Mouse (Mus musculus): ENCODE measurements around the gene Nek2. TPM values are rescaled to one million over a fixed set of nuclear protein-coding genes. Genes with fewer than 3 reads are reported as not detected.

The Nek2 gene
- polyA plus RNA-seq, 1 experiment from 2014 or later, result 18.6 TPM

DNA sequence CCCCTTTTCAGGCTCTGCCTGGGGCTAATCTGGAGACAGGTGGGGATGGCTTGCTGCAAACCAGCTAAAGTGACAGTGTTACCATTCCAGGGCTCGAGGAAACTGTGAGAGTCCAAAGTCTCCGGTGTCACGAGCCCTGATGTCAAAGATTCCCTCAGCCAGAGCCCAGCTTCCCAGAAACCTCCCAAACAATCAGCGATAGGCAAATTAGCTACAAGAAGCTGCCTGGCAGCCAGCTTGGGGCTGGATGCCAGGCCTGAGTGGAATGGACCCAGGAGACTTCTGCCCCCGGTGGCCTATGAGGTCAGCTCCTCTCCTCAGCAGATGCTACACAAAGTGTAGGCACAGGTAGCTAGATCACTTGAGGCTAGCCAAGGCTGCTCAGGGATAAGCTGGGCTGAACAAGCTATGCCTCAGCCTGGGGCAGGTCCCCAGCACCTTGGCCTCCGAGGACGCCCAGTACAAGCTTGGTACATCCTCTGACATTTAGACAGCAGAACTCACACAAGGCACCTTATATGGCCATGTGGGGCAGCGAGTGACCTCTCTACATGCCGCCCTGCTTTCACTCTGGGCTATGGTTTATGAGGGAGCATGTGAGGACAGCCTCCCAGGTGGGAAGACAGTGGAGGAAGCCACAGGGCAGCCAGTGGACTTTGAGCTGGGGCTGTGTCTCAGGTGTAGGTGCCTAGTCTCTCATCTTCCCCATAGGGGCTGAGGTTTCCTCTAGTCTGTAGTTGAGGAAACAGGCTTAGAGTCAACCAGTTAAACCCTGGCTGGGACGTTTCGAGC, 19.7 kb downstream of the Nek2 start:
- WGBS, result 86% methylated on average over 11 of the region's 11 CpGs
- H3K4me2 ChIP-seq (replicated peaks), result no peak overlapping the region

DNA sequence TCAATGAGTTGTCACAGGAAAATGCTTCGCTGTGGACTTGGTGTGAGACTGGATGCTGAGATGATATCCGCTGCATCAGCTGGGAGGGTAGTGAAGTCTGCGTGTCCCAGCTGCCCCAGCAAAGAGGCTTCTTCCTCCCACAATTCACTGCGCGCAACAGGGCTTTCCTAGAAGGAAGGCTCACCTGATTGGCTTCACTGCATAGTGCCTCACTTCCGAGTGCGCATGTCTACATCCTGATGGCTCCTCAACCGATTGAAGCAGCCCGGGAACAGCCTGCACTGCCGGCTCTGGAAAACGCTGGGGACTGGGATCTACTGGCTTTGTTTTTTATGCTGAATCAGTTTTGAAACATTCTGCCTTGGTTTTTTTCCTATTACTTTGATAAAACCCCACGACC, 21.0 kb downstream of the Nek2 start:
- Histone ChIP-seq H3K4me3 (replicated peaks) (no peak overlapping the region), H3K27ac (no peak overlapping the region), H3K27me3 (no peaks in the 10 kb centered on the region), H3K9me3 (no peaks in the 10 kb centered on the region), H3K36me3 (no peaks in the 10 kb centered on the region), H3K4me1 (replicated peaks) (peaks cover 9% of the 10 kb centered on the region), H3K4me2 (replicated peaks) (no peak overlapping the region), H3K9ac (replicated peaks) (no peak overlapping the region)
- WGBS, result 88% methylated on average over 12 of the region's 12 CpGs
- ATAC-seq, result no peak

More for the DNA sequence above, 19.7 kb downstream of the Nek2 start:
- no peak for ATAC-seq
- no peaks in the 10 kb centered on the region for H3K9me3 ChIP-seq
- no peak overlapping the region for H3K4me3 ChIP-seq (replicated peaks)
- H3K9ac ChIP-seq (replicated peaks), result no peak overlapping the region
- H3K36me3 ChIP-seq, result no peaks in the 10 kb centered on the region
- H3K4me1 ChIP-seq (replicated peaks), result peaks cover 9% of the 10 kb centered on the region
- no peak overlapping the region for H3K27ac ChIP-seq
- no peaks in the 10 kb centered on the region for H3K27me3 ChIP-seq

DNA sequence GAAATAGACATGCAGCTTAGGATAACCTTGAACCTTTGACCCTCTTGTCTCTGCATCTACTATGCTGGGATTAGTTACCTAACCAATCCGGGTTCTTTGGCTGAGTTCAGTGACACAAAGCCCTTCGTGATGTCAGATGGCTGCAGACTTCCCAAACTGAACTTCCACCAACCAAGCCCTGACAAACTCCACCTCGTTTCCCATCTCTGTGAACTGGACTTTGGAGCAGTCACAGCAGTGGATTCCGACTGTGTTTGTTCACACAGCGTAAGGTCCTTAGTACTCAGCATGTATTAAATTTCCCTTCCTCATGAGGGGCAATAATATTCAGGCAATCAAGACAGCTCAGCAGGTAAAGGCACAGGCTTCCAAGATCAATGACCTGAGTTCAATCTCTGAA, 25.4 kb downstream of the Nek2 start:
- H3K4me2 ChIP-seq (replicated peaks), result no peak overlapping the region
- no peaks in the 10 kb centered on the region for H3K9me3 ChIP-seq
- no peaks in the 10 kb centered on the region for H3K27me3 ChIP-seq
- 79% methylated on average over 5 of the region's 5 CpGs for WGBS
- H3K4me3 ChIP-seq (replicated peaks), result no peak overlapping the region
- no peak overlapping the region for H3K9ac ChIP-seq (replicated peaks)
- ATAC-seq, result no peak
- no peaks in the 10 kb centered on the region for H3K4me1 ChIP-seq (replicated peaks)
- H3K36me3 ChIP-seq, result no peaks in the 10 kb centered on the region
- H3K27ac ChIP-seq, result no peak overlapping the region

DNA sequence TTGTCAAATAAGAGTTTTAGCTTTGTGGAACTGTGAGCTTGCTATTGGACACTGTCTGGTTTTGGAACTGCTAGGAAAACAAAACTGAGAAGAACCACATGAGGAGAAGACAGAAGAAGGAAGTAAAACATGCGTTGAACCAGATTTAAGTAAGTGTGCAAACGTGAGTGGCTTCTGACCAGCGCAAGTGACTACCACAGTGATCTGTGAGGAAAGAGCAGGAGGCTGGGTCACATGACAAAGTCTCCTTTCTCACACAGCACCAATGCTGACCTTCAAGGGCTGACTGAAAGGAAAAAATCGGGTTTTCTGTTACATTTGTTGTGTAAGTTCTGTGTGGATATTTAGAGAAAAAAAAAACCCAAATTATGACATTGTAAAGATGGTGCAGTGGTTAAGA, 28.3 kb downstream of the Nek2 start:
- no peak overlapping the region for H3K27ac ChIP-seq
- H3K9me3 ChIP-seq, result no peaks in the 10 kb centered on the region
- ATAC-seq, result no peak
- H3K9ac ChIP-seq (replicated peaks), result no peak overlapping the region
- H3K4me2 ChIP-seq (replicated peaks), result no peak overlapping the region
- no peak overlapping the region for H3K4me3 ChIP-seq (replicated peaks)
- no peaks in the 10 kb centered on the region for H3K36me3 ChIP-seq
- H3K27me3 ChIP-seq, result no peaks in the 10 kb centered on the region
- no peaks in the 10 kb centered on the region for H3K4me1 ChIP-seq (replicated peaks)
- 75% methylated on average over 4 of the region's 4 CpGs for WGBS

DNA sequence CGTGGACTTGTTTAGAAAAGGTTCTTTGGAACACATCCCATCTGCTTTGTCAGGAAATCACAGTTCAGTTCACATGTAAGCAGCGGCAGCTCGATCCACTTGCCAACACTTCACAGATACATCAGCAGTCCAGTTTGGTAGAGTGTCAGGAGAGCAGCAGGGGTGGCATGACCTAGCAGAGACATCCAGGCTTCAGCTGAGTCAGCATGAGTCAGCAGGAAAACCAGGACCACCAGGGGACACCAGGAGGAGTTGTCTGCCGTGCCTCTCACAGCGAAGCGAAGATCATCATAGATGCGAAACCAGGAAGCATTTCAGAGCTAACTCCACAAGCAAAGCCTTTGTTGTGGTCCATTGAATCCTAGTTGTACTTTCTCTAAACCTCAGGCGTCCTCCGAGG, 32.2 kb downstream of the Nek2 start:
- Histone ChIP-seq H3K9ac (replicated peaks) (no peak overlapping the region), H3K27me3 (no peaks in the 10 kb centered on the region), H3K4me1 (replicated peaks) (no peaks in the 10 kb centered on the region), H3K36me3 (no peaks in the 10 kb centered on the region), H3K4me3 (replicated peaks) (no peak overlapping the region), H3K4me2 (replicated peaks) (no peak overlapping the region), H3K9me3 (no peaks in the 10 kb centered on the region), H3K27ac (no peak overlapping the region)
- no peak for ATAC-seq
- WGBS, result 84% methylated on average over 9 of the region's 9 CpGs

DNA sequence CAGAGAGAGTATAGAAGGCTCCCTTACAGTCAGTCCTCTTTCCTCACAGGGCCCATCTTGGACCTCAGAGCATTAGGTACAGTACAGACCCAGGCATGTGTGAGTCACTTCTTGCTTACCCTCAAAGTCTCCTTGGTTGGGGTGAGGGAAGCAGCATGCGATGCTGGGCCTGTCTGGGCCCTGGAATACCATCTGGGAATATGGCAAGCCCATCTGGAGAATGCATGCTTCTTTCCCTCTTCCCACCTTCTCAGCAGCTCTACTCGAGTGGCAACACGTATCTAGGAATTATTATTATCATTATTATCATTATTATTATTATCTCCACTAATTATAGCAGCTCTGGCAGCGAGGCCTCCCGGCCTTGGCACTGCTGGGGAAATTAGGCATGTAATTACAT, 33.5 kb downstream of the Nek2 start:
- no peak overlapping the region for H3K4me3 ChIP-seq (replicated peaks)
- no peaks in the 10 kb centered on the region for H3K36me3 ChIP-seq
- no peaks in the 10 kb centered on the region for H3K9me3 ChIP-seq
- no peaks in the 10 kb centered on the region for H3K4me1 ChIP-seq (replicated peaks)
- H3K27me3 ChIP-seq, result no peaks in the 10 kb centered on the region
- H3K9ac ChIP-seq (replicated peaks), result no peak overlapping the region
- no peak overlapping the region for H3K27ac ChIP-seq
- no peak for ATAC-seq
- 83% methylated on average over 5 of the region's 5 CpGs for WGBS
- H3K4me2 ChIP-seq (replicated peaks), result no peak overlapping the region

DNA sequence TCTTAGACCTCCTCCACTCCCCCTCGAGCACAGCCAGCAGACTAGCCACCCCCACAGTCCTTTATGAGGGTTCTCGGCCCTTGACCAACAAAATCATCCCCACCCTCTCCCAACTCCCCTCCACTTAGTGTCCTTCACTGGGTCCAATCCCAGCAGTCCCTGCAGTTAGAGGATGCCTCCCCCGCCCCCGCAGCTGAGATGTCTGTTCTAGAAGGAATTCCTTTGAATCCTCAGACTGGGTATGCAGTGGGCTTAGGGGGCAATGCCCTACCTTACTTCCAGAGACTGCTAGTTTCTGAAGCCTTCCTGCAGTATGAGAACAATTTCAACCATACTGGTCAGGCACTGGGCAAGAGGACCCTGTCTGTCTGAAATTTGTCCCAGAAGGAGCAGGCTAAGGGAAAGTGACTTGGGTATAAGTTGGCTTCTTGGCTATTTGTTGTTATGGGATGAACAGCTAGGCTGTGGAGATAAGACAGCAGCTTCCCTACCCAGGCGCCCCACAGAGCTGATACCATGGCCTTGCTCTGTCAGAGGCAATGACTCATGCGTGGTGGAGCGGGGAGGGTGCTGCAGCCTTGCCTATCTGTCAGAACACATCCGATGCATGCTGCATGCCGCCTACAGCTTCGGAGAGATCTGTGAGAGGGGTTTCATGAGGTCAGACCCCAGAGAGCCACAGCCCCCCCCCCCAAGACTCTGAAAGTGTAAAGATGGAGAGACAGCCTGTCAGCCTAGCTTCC, 34.1 kb downstream of the Nek2 start:
- H3K27ac ChIP-seq, result no peak overlapping the region
- H3K9me3 ChIP-seq, result no peaks in the 10 kb centered on the region
- H3K36me3 ChIP-seq, result no peaks in the 10 kb centered on the region
- no peak overlapping the region for H3K4me2 ChIP-seq (replicated peaks)
- no peaks in the 10 kb centered on the region for H3K4me1 ChIP-seq (replicated peaks)
- H3K27me3 ChIP-seq, result no peaks in the 10 kb centered on the region
- ATAC-seq, result no peak
- no peak overlapping the region for H3K9ac ChIP-seq (replicated peaks)
- no peak overlapping the region for H3K4me3 ChIP-seq (replicated peaks)
- 80% methylated on average over 10 of the region's 10 CpGs for WGBS

DNA sequence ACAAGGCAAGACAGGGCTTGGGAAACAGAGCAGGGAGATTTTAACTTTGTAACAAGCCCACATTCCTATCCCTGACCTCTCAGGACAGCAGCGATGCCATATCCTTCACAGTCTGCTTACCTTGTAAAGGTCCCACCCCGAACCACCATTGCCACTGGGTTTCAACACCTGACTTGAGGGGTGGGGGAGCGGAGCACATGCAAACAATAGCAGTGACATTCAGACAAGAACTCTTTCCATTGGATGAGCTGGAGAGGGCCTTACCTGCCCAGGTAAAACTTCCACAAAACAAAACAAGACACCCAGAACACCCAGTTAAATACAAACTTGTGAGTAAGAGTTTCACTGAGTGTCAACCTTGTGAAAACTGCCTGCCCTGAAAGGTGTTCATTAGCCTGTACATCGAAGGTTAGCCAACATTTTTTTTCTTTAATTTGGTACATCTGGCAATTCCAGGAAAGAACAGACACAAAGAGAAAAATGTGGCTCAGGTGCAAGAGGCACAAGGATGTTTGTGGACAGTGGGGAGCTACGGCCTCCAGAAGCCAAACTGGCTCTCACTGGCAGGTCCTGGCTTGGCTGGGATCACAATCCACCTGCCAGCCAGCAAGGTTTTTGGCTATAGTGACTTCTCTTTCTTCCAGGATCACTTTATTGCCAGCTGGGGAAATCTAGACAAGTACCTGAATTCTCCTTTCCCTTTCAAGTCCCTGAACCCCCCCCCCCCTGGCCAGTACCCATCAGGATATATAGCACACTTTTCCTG, 35.8 kb downstream of the Nek2 start:
- no peak overlapping the region for H3K4me2 ChIP-seq (replicated peaks)
- no peak overlapping the region for H3K4me3 ChIP-seq (replicated peaks)
- no peaks in the 10 kb centered on the region for H3K9me3 ChIP-seq
- H3K9ac ChIP-seq (replicated peaks), result no peak overlapping the region
- H3K27me3 ChIP-seq, result no peaks in the 10 kb centered on the region
- H3K36me3 ChIP-seq, result no peaks in the 10 kb centered on the region
- H3K4me1 ChIP-seq (replicated peaks), result no peaks in the 10 kb centered on the region
- H3K27ac ChIP-seq, result no peak overlapping the region
- ATAC-seq, result no peak
- 87% methylated on average over 5 of the region's 5 CpGs for WGBS

DNA sequence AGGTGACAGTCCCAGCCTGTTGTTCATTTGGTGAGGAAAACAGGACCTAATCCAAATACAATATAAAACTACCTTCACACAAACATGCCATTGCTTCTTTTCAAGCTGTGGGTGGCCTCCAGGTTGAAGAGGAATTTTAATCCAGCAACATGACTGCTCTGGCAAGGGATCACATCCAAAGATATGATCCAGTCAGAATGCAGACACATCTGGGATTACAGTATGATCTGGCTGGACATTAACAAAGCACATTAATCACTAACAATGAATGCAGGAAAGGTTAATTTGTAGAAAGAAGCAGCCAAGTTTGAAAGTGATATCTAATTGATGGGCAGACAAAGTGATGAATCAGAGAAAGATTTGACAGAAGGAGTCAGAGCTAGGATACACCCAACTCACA, 36.9 kb downstream of the Nek2 start:
- H3K9me3 ChIP-seq, result no peaks in the 10 kb centered on the region
- no peak overlapping the region for H3K27ac ChIP-seq
- H3K9ac ChIP-seq (replicated peaks), result no peak overlapping the region
- no peak overlapping the region for H3K4me3 ChIP-seq (replicated peaks)
- ATAC-seq, result no peak
- no peaks in the 10 kb centered on the region for H3K27me3 ChIP-seq
- no peak overlapping the region for H3K4me2 ChIP-seq (replicated peaks)
- no peaks in the 10 kb centered on the region for H3K4me1 ChIP-seq (replicated peaks)
- no peaks in the 10 kb centered on the region for H3K36me3 ChIP-seq

DNA sequence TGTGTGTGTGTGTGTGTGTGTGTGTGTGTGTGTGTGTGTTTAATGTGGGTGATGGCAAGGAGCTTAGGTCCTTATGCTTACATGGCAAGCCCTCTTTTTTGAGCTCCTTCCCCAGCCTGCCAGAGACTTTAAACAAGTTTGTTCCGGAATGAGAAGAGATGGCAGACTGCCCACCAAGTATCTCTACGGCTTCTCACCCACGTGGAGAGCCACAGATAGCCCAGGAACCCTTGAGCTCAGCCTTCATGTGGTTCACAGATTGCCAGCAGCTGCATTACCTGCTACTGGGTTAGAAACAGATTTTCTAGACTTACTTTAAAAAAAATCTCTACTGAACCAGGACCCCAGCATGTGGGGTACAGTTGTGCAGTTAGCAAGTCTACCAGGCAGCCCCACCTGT, 38.6 kb downstream of the Nek2 start:
- ATAC-seq, result no peak
- Histone ChIP-seq H3K4me3 (replicated peaks) (no peak overlapping the region), H3K4me2 (replicated peaks) (no peak overlapping the region), H3K4me1 (replicated peaks) (no peaks in the 10 kb centered on the region), H3K36me3 (no peaks in the 10 kb centered on the region), H3K27ac (no peak overlapping the region), H3K9ac (replicated peaks) (no peak overlapping the region), H3K9me3 (no peaks in the 10 kb centered on the region), H3K27me3 (no peaks in the 10 kb centered on the region)
- WGBS, result 87% methylated on average over 3 of the region's 3 CpGs

DNA sequence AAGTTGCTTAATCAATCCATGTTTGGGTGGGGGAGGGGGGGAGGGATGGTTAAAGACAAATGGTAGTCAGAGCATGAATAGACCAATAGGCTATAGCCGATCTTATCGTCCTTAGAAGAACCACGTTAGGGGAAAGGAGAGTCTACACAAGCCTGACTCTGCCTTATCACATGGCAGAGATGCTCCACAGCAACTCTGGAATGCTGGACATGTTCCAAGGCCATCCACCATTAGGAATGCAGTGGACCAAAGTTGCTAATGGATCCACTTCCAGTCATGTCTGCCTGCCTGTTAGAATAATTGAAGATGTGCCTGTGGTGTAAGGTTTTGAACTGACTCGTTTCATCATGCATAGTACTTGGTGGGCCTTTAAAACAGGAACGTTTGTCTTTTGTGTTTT, 40.0 kb downstream of the Nek2 start:
- no peak for ATAC-seq
- H3K27me3 ChIP-seq, result no peaks in the 10 kb centered on the region
- no peaks in the 10 kb centered on the region for H3K9me3 ChIP-seq
- no peak overlapping the region for H3K9ac ChIP-seq (replicated peaks)
- H3K4me1 ChIP-seq (replicated peaks), result no peaks in the 10 kb centered on the region
- H3K4me2 ChIP-seq (replicated peaks), result no peak overlapping the region
- WGBS, result 88% methylated on average over 5 of the region's 5 CpGs
- no peaks in the 10 kb centered on the region for H3K36me3 ChIP-seq
- no peak overlapping the region for H3K4me3 ChIP-seq (replicated peaks)
- no peak overlapping the region for H3K27ac ChIP-seq

DNA sequence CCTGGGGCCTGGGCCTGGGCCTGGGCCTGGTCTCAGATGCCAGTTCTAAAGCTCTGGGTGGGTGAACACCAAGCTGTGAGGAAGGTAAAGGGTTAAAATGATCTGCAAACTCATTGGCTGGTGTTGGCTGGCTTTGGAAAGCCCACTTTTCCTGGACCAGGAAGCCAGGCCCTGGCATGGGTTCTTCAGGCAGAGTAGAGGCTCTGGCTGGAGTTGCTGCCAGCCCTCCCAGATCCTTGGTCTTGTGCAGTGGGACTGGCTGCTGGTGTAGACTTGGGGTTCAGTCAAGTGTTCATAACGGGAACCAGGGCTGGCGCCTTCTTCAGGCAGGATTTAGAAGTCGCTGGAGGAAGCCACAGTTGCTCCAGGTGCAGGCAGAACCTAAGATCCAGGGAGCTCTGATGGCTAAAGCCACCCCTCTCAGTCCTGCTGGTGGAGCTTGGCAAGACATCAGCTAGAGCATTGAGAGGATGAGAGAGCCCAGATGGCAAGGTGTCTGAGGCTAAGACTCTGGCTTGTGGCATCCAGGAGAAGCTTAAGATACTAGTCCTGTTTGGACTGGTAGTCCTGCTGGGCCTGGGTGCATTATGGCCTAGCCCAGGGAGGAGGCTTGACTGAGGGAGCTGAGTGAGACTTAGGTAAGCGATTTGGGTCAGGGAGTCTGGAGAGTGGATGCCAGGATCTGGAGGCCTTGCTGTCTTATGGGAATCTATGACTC, 42.7 kb downstream of the Nek2 start:
- no peak for ATAC-seq
- WGBS, result 78% methylated on average over 4 of the region's 4 CpGs
- no peaks in the 10 kb centered on the region for H3K9me3 ChIP-seq
- H3K27ac ChIP-seq, result no peak overlapping the region
- no peak overlapping the region for H3K9ac ChIP-seq (replicated peaks)
- no peak overlapping the region for H3K4me3 ChIP-seq (replicated peaks)
- no peaks in the 10 kb centered on the region for H3K36me3 ChIP-seq
- H3K4me2 ChIP-seq (replicated peaks), result no peak overlapping the region
- H3K4me1 ChIP-seq (replicated peaks), result no peaks in the 10 kb centered on the region
- H3K27me3 ChIP-seq, result no peaks in the 10 kb centered on the region
